Mouse (Mus musculus) thymus, adult 2 months (tissue): ENCODE results near the gene Olfml2b.

Source experiments
- CTCF ChIP-seq: fragments of 200-500 bp; IDR thresholded peaks from 2 replicates; pipeline ENCODE4 v1.5.1; 2012; ENCODE audit warnings: mild to moderate bottlenecking, control low read depth, low read length, moderate library complexity, borderline replicate concordance; ENCODE audit not compliant: control insufficient read depth, poor library complexity, insufficient read depth; ENCODE audit errors: extremely low read depth
- POLR2A ChIP-seq: fragments of 200-500 bp; IDR thresholded peaks from 2 replicates; pipeline ENCODE4 v1.6.1; 2012; ENCODE audit warnings: mild to moderate bottlenecking, low read length, control low read depth, moderate library complexity; ENCODE audit not compliant: control insufficient read depth, poor library complexity, insufficient read depth; ENCODE audit errors: extremely low read depth

DNA sequence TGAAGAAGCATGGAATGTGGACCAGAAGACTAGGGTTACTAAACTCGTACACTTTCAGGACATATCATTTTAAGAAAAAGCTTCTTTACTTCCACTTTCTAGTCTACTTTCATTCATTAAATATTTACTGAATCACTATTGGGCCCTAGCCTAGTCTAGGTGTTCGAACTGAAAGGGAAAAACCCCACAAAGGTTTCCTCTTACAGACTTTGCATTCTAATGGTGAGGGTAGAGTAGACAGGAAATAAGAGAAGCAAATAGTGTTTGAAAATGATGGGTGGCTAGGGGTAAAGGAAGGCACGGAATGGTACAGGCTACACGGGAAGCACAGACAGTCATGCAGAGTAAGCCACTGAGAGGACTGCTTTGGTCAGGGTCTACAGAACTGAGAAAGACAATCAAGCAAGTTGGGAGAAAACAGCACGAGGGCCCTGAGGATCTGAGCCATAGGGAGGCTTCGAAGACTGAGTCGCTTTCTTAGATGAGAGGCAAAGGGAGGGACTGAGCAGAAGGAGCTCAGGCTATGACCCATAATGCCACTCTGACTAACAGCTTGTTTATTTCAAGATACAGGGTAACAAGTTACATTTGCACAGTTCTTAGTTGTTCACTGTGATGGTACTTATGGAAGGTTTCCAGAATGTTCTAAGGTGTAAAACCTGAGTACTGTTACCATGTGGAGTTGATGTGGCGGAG lies 85.1 kb downstream of the Olfml2b start:
- TF ChIP-seq POLR2A (no peak), CTCF (no peak)
